Mouse (Mus musculus): ENCODE measurements at regions not wholly inside any gene's neighbourhood (a gene's known extent, or its start where the extent isn't known, plus 50 kb on each side); places are given as distances from the start of the nearest gene placed in this dataset.

DNA sequence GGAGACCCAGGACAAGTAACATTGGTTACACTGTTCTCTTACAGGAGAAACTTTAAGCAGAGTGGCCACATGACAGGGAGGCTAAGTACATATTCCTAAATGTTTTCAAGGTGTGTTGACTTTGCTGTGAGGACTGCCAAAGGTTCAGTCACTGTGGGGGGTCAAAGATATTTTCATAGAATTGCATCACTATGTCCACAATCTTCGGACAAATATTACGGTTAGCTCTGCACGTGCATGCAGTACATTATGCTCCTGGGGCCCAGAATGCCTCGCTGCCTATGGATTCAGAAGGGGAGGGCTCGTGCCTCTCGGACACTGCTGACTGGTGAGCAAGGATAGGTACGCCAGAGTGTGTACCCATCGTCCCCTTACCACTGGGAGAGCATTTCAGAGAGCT is 224.3 kb downstream of the Rybp start:
- TF ChIP-seq CTCF (IDR thresholded peaks at IDR 0.05; ENCODE audit: control insufficient read depth, insufficient read depth, insufficient read length) = no peak

GRCm38 (mm10) chr6:100059803-100060202 is 227.5 kb downstream of the Rybp start:
- Histone ChIP-seq H3K27me3 (ENCODE audit: control insufficient read depth, insufficient read depth, insufficient read length) (peaks cover 27% of the 10 kb centered on the region), H3ac (ENCODE audit: control insufficient read depth, insufficient read length, low read depth) (no peak overlapping the region), H3K79me3 (ENCODE audit: low read depth) (no peaks in the 10 kb centered on the region), H3K79me2 (ENCODE audit: control insufficient read depth, insufficient read depth) (no peaks in the 10 kb centered on the region), H3K4me3 (ENCODE audit: insufficient read depth, poor library complexity, severe bottlenecking) (no peak overlapping the region), H3K36me3 (ENCODE audit: control insufficient read depth, insufficient read depth) (no peaks in the 10 kb centered on the region)
- TF ChIP-seq MYOG (IDR thresholded peaks at IDR 0.05; ENCODE audit: control insufficient read depth, extremely low read depth, insufficient read length) (no peak), MAX (IDR thresholded peaks at IDR 0.05) (no peak), FOSL1 (IDR thresholded peaks at IDR 0.05; ENCODE audit: insufficient read depth, low read length, poor library complexity, severe bottlenecking) (no peak), USF1 (IDR thresholded peaks at IDR 0.05; ENCODE audit: low read depth) (no peak), MYOD1 (IDR thresholded peaks at IDR 0.05; ENCODE audit: control insufficient read depth, insufficient read length, low read depth) (no peak), CEBPB (IDR thresholded peaks at IDR 0.05; ENCODE audit: low read depth) (no peak), CTCF (IDR thresholded peaks at IDR 0.05; ENCODE audit: control insufficient read depth, insufficient read depth, insufficient read length) (no peak)

More for the DNA sequence above, 224.3 kb downstream of the Rybp start:
- H3K27me3 ChIP-seq (ENCODE audit: control insufficient read depth, insufficient read depth, insufficient read length) = peaks cover 31% of the 10 kb centered on the region
- H3K36me3 ChIP-seq (ENCODE audit: control insufficient read depth, insufficient read depth) = no peaks in the 10 kb centered on the region
- H3ac ChIP-seq (ENCODE audit: control insufficient read depth, insufficient read length, low read depth) = no peak overlapping the region
- no peaks in the 10 kb centered on the region for H3K79me2 ChIP-seq (ENCODE audit: control insufficient read depth, insufficient read depth)
- H3K4me3 ChIP-seq (ENCODE audit: insufficient read depth, poor library complexity, severe bottlenecking) = no peak overlapping the region
- H3K79me3 ChIP-seq (ENCODE audit: low read depth) = no peaks in the 10 kb centered on the region

GRCm38 (mm10) chr6:100055980-100056379 is 231.3 kb downstream of the Rybp start:
- H3K4me3 ChIP-seq (ENCODE audit: insufficient read depth, poor library complexity, severe bottlenecking) = no peak overlapping the region
- H3K36me3 ChIP-seq (ENCODE audit: control insufficient read depth, insufficient read depth) = no peaks in the 10 kb centered on the region
- H3K79me2 ChIP-seq (ENCODE audit: control insufficient read depth, insufficient read depth) = no peaks in the 10 kb centered on the region
- H3ac ChIP-seq (ENCODE audit: control insufficient read depth, insufficient read length, low read depth) = no peak overlapping the region
- no peaks in the 10 kb centered on the region for H3K79me3 ChIP-seq (ENCODE audit: low read depth)
- TF ChIP-seq FOSL1 (IDR thresholded peaks at IDR 0.05; ENCODE audit: insufficient read depth, low read length, poor library complexity, severe bottlenecking) (no peak), MYOG (IDR thresholded peaks at IDR 0.05; ENCODE audit: control insufficient read depth, extremely low read depth, insufficient read length) (no peak), USF1 (IDR thresholded peaks at IDR 0.05; ENCODE audit: low read depth) (no peak), CTCF (IDR thresholded peaks at IDR 0.05; ENCODE audit: control insufficient read depth, insufficient read depth, insufficient read length) (no peak), CEBPB (IDR thresholded peaks at IDR 0.05; ENCODE audit: low read depth) (no peak), MAX (IDR thresholded peaks at IDR 0.05) (no peak), MYOD1 (IDR thresholded peaks at IDR 0.05; ENCODE audit: control insufficient read depth, insufficient read length, low read depth) (no peak)
- peaks cover 14% of the 10 kb centered on the region for H3K27me3 ChIP-seq (ENCODE audit: control insufficient read depth, insufficient read depth, insufficient read length)

DNA sequence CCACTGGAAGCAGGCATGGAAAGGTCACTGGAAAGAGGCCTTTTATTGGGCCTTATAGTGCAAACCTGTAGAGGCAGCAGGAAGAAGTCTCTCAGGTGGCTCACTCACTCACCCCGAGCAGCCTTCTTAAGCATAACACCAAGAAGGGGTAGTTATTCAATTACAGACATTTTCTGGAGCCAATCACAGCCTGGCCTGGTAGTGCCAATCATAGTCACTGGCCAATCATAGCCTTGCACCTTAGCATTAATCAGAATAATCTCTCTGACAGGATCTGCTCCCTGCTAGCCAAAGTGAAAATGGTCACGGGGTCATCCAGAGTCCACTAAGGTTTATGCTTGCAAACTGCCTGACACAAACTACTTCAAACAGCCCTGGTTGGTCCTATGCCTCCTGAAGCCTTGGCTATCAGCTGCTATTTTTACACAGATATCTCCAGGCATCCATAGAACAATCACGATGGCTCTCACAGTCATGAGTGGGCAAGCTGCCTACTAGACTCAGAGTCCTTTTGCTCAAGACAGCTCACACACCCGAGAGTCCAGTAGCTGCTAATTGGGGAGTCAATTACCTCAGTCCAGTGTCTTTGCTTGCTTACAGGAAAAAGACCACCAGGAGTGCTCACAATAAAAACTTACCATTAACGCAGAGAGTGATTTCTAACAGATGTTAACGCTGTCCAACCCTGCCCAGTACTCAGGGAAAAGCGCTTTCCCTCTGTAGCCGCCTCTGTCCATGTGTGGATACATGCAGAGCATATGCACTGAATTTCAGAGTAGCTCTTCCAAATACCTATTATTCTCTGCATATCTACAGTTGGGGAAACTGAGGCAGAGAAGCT is 234.1 kb downstream of the Rybp start:
- no peaks in the 10 kb centered on the region for H3K79me3 ChIP-seq (ENCODE audit: low read depth)
- no peaks in the 10 kb centered on the region for H3K79me2 ChIP-seq (ENCODE audit: control insufficient read depth, insufficient read depth)
- H3K36me3 ChIP-seq (ENCODE audit: control insufficient read depth, insufficient read depth) = no peaks in the 10 kb centered on the region
- no peak overlapping the region for H3K4me3 ChIP-seq (ENCODE audit: insufficient read depth, poor library complexity, severe bottlenecking)
- TF ChIP-seq USF1 (IDR thresholded peaks at IDR 0.05; ENCODE audit: low read depth) (no peak), CEBPB (IDR thresholded peaks at IDR 0.05; ENCODE audit: low read depth) (no peak), FOSL1 (IDR thresholded peaks at IDR 0.05; ENCODE audit: insufficient read depth, low read length, poor library complexity, severe bottlenecking) (no peak), CTCF (IDR thresholded peaks at IDR 0.05; ENCODE audit: control insufficient read depth, insufficient read depth, insufficient read length) (no peak), MYOD1 (IDR thresholded peaks at IDR 0.05; ENCODE audit: control insufficient read depth, insufficient read length, low read depth) (no peak), MYOG (IDR thresholded peaks at IDR 0.05; ENCODE audit: control insufficient read depth, extremely low read depth, insufficient read length) (no peak), MAX (IDR thresholded peaks at IDR 0.05) (no peak)
- H3K27me3 ChIP-seq (ENCODE audit: control insufficient read depth, insufficient read depth, insufficient read length) = peaks cover 4% of the 10 kb centered on the region
- no peak overlapping the region for H3ac ChIP-seq (ENCODE audit: control insufficient read depth, insufficient read length, low read depth)

DNA sequence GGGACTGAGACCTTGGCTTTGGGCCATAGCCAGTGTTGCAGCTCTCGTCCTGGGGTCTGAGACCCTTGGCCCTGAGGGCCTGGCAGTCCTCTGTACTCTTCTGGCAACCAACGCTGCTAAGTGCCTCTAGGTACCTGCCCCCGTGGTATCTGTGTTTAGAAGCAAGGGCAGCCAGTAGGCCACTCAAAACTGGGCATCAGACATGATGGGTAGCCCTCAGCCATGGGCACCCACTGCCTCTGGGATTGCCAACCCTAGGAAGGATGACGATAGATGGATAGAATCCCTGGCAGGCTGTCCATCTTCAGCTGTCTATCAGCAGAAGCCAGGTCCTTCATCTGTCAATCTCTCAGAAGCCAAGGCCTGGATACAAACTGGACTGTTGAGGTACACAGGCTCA is 234.9 kb downstream of the Rybp start:
- no peak for TF ChIP-seq MYOD1 (IDR thresholded peaks at IDR 0.05; ENCODE audit: control insufficient read depth, insufficient read length, low read depth)
- TF ChIP-seq MYOG (IDR thresholded peaks at IDR 0.05; ENCODE audit: control insufficient read depth, extremely low read depth, insufficient read length) = no peak
- no peak for TF ChIP-seq USF1 (IDR thresholded peaks at IDR 0.05; ENCODE audit: low read depth)
- TF ChIP-seq CEBPB (IDR thresholded peaks at IDR 0.05; ENCODE audit: low read depth) = no peak
- TF ChIP-seq FOSL1 (IDR thresholded peaks at IDR 0.05; ENCODE audit: insufficient read depth, low read length, poor library complexity, severe bottlenecking) = no peak
- no peak for TF ChIP-seq CTCF (IDR thresholded peaks at IDR 0.05; ENCODE audit: control insufficient read depth, insufficient read depth, insufficient read length)
- no peak for TF ChIP-seq MAX (IDR thresholded peaks at IDR 0.05)
- H3ac ChIP-seq (ENCODE audit: control insufficient read depth, insufficient read length, low read depth) = no peak overlapping the region

DNA sequence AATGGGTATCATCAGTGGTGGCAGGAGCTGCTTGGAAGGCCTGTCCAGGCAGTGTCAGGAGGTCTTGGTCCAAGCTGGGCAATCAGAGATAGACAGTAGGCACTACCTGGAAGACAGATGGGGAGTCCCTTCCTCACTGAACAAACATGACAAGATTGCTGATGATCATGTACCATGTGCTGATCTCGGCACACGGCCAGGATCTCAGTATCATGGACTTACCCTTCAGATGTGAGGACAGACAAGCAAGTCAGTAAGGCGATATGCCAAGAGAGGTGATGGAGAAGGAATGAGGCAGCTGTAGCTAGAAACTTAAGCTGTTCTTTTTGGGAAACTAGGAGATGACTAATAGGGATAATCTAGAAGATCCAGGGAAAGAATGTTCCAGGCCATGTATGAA is 238.2 kb downstream of the Rybp start:
- Histone ChIP-seq H3K79me3 (ENCODE audit: low read depth) (no peaks in the 10 kb centered on the region), H3K4me3 (ENCODE audit: insufficient read depth, poor library complexity, severe bottlenecking) (no peak overlapping the region), H3K79me2 (ENCODE audit: control insufficient read depth, insufficient read depth) (no peaks in the 10 kb centered on the region), H3K27me3 (ENCODE audit: control insufficient read depth, insufficient read depth, insufficient read length) (peaks cover 7% of the 10 kb centered on the region), H3ac (ENCODE audit: control insufficient read depth, insufficient read length, low read depth) (no peak overlapping the region), H3K36me3 (ENCODE audit: control insufficient read depth, insufficient read depth) (no peaks in the 10 kb centered on the region)
- TF ChIP-seq CEBPB (IDR thresholded peaks at IDR 0.05; ENCODE audit: low read depth) (no peak), MAX (IDR thresholded peaks at IDR 0.05) (no peak), CTCF (IDR thresholded peaks at IDR 0.05; ENCODE audit: control insufficient read depth, insufficient read depth, insufficient read length) (no peak), MYOD1 (IDR thresholded peaks at IDR 0.05; ENCODE audit: control insufficient read depth, insufficient read length, low read depth) (no peak), FOSL1 (IDR thresholded peaks at IDR 0.05; ENCODE audit: insufficient read depth, low read length, poor library complexity, severe bottlenecking) (no peak), USF1 (IDR thresholded peaks at IDR 0.05; ENCODE audit: low read depth) (no peak), MYOG (IDR thresholded peaks at IDR 0.05; ENCODE audit: control insufficient read depth, extremely low read depth, insufficient read length) (no peak)

More for the DNA sequence above, 234.9 kb downstream of the Rybp start:
- Histone ChIP-seq H3K36me3 (ENCODE audit: control insufficient read depth, insufficient read depth) (no peaks in the 10 kb centered on the region), H3K27me3 (ENCODE audit: control insufficient read depth, insufficient read depth, insufficient read length) (peaks cover 4% of the 10 kb centered on the region), H3K79me2 (ENCODE audit: control insufficient read depth, insufficient read depth) (no peaks in the 10 kb centered on the region), H3K4me3 (ENCODE audit: insufficient read depth, poor library complexity, severe bottlenecking) (no peak overlapping the region), H3K79me3 (ENCODE audit: low read depth) (no peaks in the 10 kb centered on the region)

Data from C2C12 (cell line).